Mouse (Mus musculus) midbrain, postnatal 0 days (tissue): ENCODE measurements around the gene Tmem145. TPM values are rescaled to one million over a fixed set of nuclear protein-coding genes. Genes with fewer than 3 reads are reported as not detected.

ENCODE experiments used
- ATAC-seq: fragments of 200-750 bp; cut with Nextera tagmentation; 2 replicates; pipeline ENCODE4 v1.8.0; 2017; ENCODE audit warnings: moderate number of reproducible peaks, mild to moderate bottlenecking, moderate TSS enrichment, moderate library complexity; ENCODE audit not compliant: low FRiP score
- DNase-seq: peaks from one replicate; pipeline ENCODE4 v3.0.0-alpha.2; 2015; ENCODE audit warnings: low spot score
- H3K27ac ChIP-seq: fragments of 300-500 bp; sonication (generic); 2 replicates; pipeline ENCODE4 v1.5.1; 2014; ENCODE audit warnings: low read depth, mild to moderate bottlenecking, low read length, mixed read lengths
- H3K27me3 ChIP-seq: fragments of 300-500 bp; sonication (generic); 2 replicates; pipeline ENCODE4 v1.6.1; 2014; ENCODE audit warnings: low read length, control low read depth, mixed read lengths; ENCODE audit not compliant: insufficient read depth
- H3K36me3 ChIP-seq: fragments of 300-500 bp; sonication (generic); 2 replicates; pipeline ENCODE4 v1.6.1; 2014; ENCODE audit warnings: low read length, control low read depth, mixed read lengths; ENCODE audit not compliant: insufficient read depth
- H3K4me1 ChIP-seq: fragments of 300-500 bp; sonication (generic); 2 replicates; pipeline ENCODE4 v1.6.1; 2014; ENCODE audit warnings: mild to moderate bottlenecking, control low read depth, antibody characterized with exemption, low read length, mixed read lengths; ENCODE audit not compliant: insufficient read depth
- H3K4me2 ChIP-seq: fragments of 300-500 bp; sonication (generic); 2 replicates; pipeline ENCODE4 v1.6.1; 2014; ENCODE audit warnings: low read depth, mild to moderate bottlenecking, low read length, mixed read lengths; ENCODE audit not compliant: poor library complexity, severe bottlenecking
- H3K4me3 ChIP-seq: fragments of 300-500 bp; sonication (generic); 2 replicates; pipeline ENCODE4 v1.5.1; 2014; ENCODE audit warnings: low read depth, mild to moderate bottlenecking, low read length, moderate library complexity
- H3K9ac ChIP-seq: fragments of 300-500 bp; sonication (generic); replicated peaks from 2 replicates; pipeline ENCODE4 v1.6.1; 2014; ENCODE audit warnings: mild to moderate bottlenecking, low read length, moderate library complexity, mixed read lengths; ENCODE audit not compliant: poor library complexity, severe bottlenecking
- H3K9me3 ChIP-seq: fragments of 300-500 bp; sonication (generic); 2 replicates; pipeline ENCODE4 v1.6.1; 2016; ENCODE audit warnings: low read length, control low read depth
- CTCF ChIP-seq: IDR thresholded peaks from 2 replicates; pipeline ENCODE4 v1.5.1; 2016; ENCODE audit warnings: antibody characterized with exemption, mild to moderate bottlenecking
- WGBS: fragments of 180-500 bp; shearing (Covaris S2); extraction: QIAGEN DNeasy Blood & Tissue Kit; methylation state at CpG from one replicate; pipeline ENCODE4 v1.1.7; 2014; 5-methylcytosine and 5-hydroxymethylcytosine counted together
- polyA plus RNA-seq: library from polyadenylated mRNA; unstranded; fragments of >200 nt; fragmentation: Nextera tagmentation; extraction: Ambion mirVana; gene quantifications from 2 replicates; pipeline ENCODE4 v1.2.1, GENCODE M21; 2015
- total RNA-seq: library from RNA; depleted of rRNA; stranded (reverse); fragments of >200 nt; gene quantifications from 2 replicates; pipeline ENCODE4 v1.2.3, GENCODE M21; 2014

Tmem145 gene
- total and polyA plus RNA-seq, 2 experiments from 2014 or later, result 105 to 143 TPM

DNA sequence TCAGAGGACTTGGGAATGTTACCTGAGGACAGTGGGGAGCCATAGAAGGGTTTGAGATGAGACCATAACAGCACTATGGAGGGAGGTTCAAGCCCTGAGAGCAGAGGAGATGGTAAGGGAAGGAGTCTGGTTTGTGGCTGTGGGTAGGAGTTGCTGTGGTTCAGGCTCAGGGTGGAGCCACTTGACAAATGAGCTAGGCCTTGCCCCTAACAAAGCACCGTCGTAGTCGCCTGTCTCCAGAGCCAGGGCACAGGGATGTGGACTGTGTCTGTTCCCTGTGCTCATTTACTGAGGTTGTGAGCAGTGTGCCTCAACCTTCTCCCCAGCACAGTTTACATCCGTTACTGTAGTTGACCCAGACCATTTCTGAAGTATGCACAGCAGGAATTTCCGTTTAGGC, 31.3 kb upstream of the Tmem145 start:
- no peaks in the 10 kb centered on the region for H3K9me3 ChIP-seq
- H3K4me2 ChIP-seq, result no peak overlapping the region
- ATAC-seq, result no peak
- no peaks in the 10 kb centered on the region for H3K27me3 ChIP-seq
- no peak overlapping the region for H3K4me3 ChIP-seq
- H3K36me3 ChIP-seq, result peaks cover 45% of the 10 kb centered on the region
- peaks cover 16% of the 10 kb centered on the region; the same call in 1 of the 2 replicates for H3K4me1 ChIP-seq
- no peak for TF ChIP-seq CTCF
- no peak for DNase-seq
- H3K27ac ChIP-seq, result no peak overlapping the region
- WGBS, result 59% methylated on average over 5 of the region's 5 CpGs
- no peak overlapping the region for H3K9ac ChIP-seq

DNA sequence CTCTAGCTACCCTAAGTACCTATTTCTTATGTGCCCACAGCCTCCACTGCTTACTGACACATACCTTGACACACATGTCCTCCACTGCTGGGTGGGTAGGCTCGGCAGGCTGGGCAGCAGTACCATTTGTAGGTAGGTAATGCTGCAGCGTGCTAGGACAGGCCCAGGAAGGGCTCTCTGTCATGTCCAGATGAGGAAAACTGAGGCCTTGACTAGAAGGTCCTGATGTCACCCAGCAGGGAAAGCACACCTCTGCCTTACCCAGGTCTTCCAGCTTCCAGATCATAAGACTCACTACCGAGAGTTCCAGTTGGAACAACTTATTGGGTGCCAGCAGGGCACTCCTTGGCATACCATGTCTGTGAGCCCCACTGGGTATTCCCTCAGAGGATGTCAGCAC, 30.9 kb upstream of the Tmem145 start:
- Histone ChIP-seq H3K27me3 (no peaks in the 10 kb centered on the region), H3K4me1 (peaks cover 18% of the 10 kb centered on the region; the same call in 1 of the 2 replicates), H3K36me3 (peaks cover 45% of the 10 kb centered on the region), H3K4me3 (no peak overlapping the region), H3K4me2 (no peak overlapping the region), H3K27ac (no peak overlapping the region), H3K9ac (no peak overlapping the region), H3K9me3 (no peaks in the 10 kb centered on the region)
- DNase-seq (no peak), ATAC-seq (no peak)
- 91% methylated on average over 3 of the region's 3 CpGs for WGBS
- no peak for TF ChIP-seq CTCF

DNA sequence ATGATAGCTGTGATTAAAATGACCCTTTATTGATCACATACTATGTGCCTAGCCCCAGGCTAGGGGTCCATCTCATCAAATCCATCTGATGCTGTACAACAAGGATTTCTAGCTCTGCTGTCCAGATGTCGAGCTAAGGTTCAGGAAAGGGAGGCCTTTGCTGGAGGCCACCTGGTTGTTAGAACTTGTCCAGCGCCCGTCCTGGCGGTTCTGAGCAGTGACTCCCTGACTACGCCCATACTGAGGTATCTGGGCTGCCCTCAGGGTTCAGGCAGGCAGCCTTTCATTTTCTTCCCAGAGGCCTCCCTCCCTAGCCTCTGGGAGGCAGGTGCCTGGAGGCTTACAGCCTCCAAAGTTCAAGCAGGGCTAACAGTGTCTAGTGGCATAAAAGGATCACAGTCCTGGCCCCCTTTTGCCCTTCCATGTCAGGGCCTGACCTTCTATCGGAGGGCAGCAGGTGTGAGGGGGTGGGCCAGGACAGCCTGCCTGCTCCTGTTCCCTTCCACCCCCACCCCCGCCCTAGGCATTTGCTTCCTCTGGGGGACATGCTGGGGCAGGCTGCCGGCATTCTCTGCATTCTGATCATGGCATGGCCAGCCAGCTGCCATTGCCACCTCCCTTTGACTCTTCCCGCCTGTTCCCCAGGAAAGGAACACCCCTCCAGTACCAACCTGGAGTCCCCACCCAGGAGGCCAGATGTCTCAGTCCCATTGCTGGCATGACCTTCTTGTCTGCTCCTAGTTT, 30.2 kb upstream of the Tmem145 start:
- H3K9ac ChIP-seq, result peak overlapping the region; percentile 46
- H3K4me2 ChIP-seq, result no peak overlapping the region
- peaks cover 45% of the 10 kb centered on the region for H3K36me3 ChIP-seq
- TF ChIP-seq CTCF, result no peak
- no peaks in the 10 kb centered on the region for H3K9me3 ChIP-seq
- DNase-seq (no peak), ATAC-seq (no peak)
- no peaks in the 10 kb centered on the region for H3K27me3 ChIP-seq
- no peak overlapping the region for H3K4me3 ChIP-seq
- H3K27ac ChIP-seq, result no peak overlapping the region
- 53% methylated on average over 9 of the region's 9 CpGs for WGBS
- H3K4me1 ChIP-seq, result peaks cover 21% of the 10 kb centered on the region

DNA sequence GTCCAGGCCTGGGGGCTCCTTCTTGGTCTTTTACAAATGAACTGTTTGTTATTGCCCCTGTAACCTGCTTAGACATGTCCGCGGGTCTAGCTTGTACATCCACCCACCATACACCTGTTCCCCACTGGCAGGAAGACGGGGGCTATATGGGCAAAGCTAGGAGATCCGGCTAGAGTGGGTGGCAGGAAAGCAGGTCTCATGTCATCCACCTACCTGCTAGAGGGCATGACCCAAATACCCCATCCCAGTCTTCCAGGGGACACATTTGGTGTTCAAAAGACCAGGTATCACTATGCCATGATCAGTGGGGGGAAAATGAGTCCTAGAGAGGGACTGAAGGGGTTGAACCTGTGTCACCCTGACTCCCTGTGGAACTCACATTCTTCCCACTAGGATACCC, 28.5 kb upstream of the Tmem145 start:
- H3K9ac ChIP-seq, result no peak overlapping the region
- DNase-seq (no peak), ATAC-seq (no peak)
- H3K36me3 ChIP-seq, result peaks cover 29% of the 10 kb centered on the region; the same call in 1 of the 2 replicates
- H3K4me3 ChIP-seq, result peak overlapping the region; percentile 65; the same call in 1 of the 2 replicates
- no peaks in the 10 kb centered on the region for H3K27me3 ChIP-seq
- no peaks in the 10 kb centered on the region for H3K9me3 ChIP-seq
- WGBS, result 90% methylated on average over 4 of the region's 4 CpGs
- peak overlapping the region; percentile 38; the same call in 1 of the 2 replicates for H3K27ac ChIP-seq
- TF ChIP-seq CTCF, result no peak
- H3K4me1 ChIP-seq, result peaks cover 26% of the 10 kb centered on the region
- H3K4me2 ChIP-seq, result peak overlapping the region; percentile 89

DNA sequence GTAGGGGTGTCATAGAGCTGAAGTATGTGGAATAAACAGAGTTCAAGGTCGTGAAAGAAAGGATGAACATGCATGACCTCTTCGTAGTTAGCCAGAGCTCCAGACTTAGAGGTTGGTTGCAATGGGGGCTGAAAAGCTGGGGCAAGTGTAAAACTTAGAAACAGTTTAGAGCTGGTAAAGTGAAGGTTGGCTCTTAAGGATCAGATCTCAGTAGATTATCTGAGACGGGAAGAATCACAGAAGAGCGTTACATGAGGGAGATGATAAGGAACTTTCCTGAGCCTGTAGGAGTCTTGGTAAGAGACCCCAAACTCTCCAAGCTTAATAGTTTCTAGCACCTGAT, 27.9 kb upstream of the Tmem145 start:
- H3K4me2 ChIP-seq, result peak overlapping the region; percentile 89
- 14% methylated on average over 4 of the region's 4 CpGs for WGBS
- H3K4me3 ChIP-seq, result peak overlapping the region; percentile 65
- H3K9me3 ChIP-seq, result no peaks in the 10 kb centered on the region
- DNase-seq (no peak), ATAC-seq (no peak)
- no peaks in the 10 kb centered on the region for H3K27me3 ChIP-seq
- no peak overlapping the region for H3K9ac ChIP-seq
- TF ChIP-seq CTCF, result no peak
- H3K36me3 ChIP-seq, result peaks cover 23% of the 10 kb centered on the region; the same call in 1 of the 2 replicates
- H3K4me1 ChIP-seq, result peaks cover 28% of the 10 kb centered on the region
- peak overlapping the region; percentile 38; the same call in 1 of the 2 replicates for H3K27ac ChIP-seq

DNA sequence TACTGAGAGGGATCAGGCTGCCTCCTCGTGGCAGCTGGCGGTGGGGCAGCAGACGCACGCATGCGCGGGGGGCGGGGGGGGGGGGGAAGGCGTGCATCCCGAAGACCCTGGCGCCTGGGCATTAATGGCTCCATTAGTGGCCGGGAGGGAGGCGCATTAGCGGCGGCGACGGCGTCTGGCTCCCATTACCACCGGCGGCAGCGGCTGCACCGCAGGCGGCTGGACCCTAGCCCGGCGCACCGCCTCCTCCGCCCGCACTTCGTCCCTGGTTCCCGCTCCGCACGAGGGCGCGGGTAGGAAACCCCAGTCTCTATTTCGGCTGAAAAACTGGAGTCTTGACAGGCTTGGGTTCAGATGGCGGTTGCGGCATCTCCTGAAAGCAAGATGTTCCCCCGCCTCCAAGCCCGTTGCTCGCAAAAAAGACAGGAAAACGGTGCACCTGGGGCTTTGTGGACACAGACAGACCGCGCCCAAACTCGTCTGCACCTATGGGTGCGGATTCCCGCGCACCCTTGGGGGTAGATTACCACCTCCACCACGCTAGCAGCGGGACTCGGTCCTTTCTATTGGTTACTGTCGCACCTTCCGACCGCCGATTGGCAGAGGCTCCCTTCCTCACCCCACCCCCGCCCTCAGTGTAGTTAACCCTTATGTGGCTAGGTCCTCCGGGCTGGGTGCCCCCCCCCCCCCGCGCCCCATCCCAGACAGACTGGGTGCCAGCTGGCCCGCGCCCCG, 27.4 kb upstream of the Tmem145 start:
- Histone ChIP-seq H3K27ac (peak overlapping the region; percentile 99), H3K9me3 (no peaks in the 10 kb centered on the region), H3K4me2 (peak overlapping the region; percentile 89), H3K9ac (peak overlapping the region; percentile 77), H3K4me1 (peaks cover 33% of the 10 kb centered on the region), H3K4me3 (peak overlapping the region; percentile 65), H3K36me3 (peaks cover 19% of the 10 kb centered on the region; the same call in 1 of the 2 replicates), H3K27me3 (no peaks in the 10 kb centered on the region)
- TF ChIP-seq CTCF, result peak; percentile 71
- ATAC-seq (peak; percentile 81), DNase-seq (peak; percentile 95)
- 0% methylated on average over 38 of the region's 60 CpGs for WGBS
